Mouse (Mus musculus) intestine, postnatal 0 days (tissue): Measurements from ENCODE around the gene Dph5. TPM values are rescaled to one million over a fixed set of nuclear protein-coding genes. Genes with fewer than 3 reads are reported as not detected.
A peak's percentile ranks its signal among the peaks of the same experiment; 100 is the strongest.

Experiments
- ATAC-seq: fragments of 200-750 bp; cut with Nextera tagmentation; 2 replicates; pipeline ENCODE4 v1.8.0; 2017; ENCODE audit warnings: mild to moderate bottlenecking, moderate TSS enrichment, moderate library complexity
- H3K27ac ChIP-seq: fragments of 300-500 bp; sonication (generic); 2 replicates; pipeline ENCODE4 v1.5.1; 2014; ENCODE audit warnings: mild to moderate bottlenecking, low read depth, low read length, moderate library complexity
- H3K27me3 ChIP-seq: fragments of 300-500 bp; sonication (generic); replicated peaks from 2 replicates; pipeline ENCODE4 v1.6.1; 2014; ENCODE audit warnings: low read length, mixed read lengths; ENCODE audit not compliant: control insufficient read depth, insufficient read depth
- H3K36me3 ChIP-seq: fragments of 300-500 bp; sonication (generic); 2 replicates; pipeline ENCODE4 v1.6.1; 2014; ENCODE audit warnings: mild to moderate bottlenecking, moderate library complexity; ENCODE audit not compliant: control insufficient read depth, insufficient read depth
- H3K4me1 ChIP-seq: fragments of 300-500 bp; sonication (generic); replicated peaks from 2 replicates; pipeline ENCODE4 v1.6.1; 2014; ENCODE audit warnings: antibody characterized with exemption, low read length, mixed read lengths; ENCODE audit not compliant: control insufficient read depth, insufficient read depth
- H3K4me2 ChIP-seq: fragments of 300-500 bp; sonication (generic); replicated peaks from 2 replicates; pipeline ENCODE4 v1.6.1; 2014; ENCODE audit warnings: low read depth, mild to moderate bottlenecking, moderate library complexity
- H3K4me3 ChIP-seq: fragments of 300-500 bp; sonication (generic); 2 replicates; pipeline ENCODE4 v1.5.1; 2014; ENCODE audit warnings: low read depth, low read length
- H3K9ac ChIP-seq: fragments of 300-500 bp; sonication (generic); 2 replicates; pipeline ENCODE4 v1.6.1; 2014; ENCODE audit warnings: mild to moderate bottlenecking, low read depth, low read length
- H3K9me3 ChIP-seq: fragments of 300-500 bp; sonication (generic); 2 replicates; pipeline ENCODE4 v1.6.1; 2016; ENCODE audit warnings: mixed run types; ENCODE audit not compliant: control insufficient read depth
- CTCF ChIP-seq: sonication (generic); IDR thresholded peaks from 2 replicates; pipeline ENCODE4 v1.5.1; 2016; ENCODE audit warnings: low read depth, mild to moderate bottlenecking, control low read depth, antibody characterized with exemption, moderate library complexity
- WGBS: fragments of 180-500 bp; shearing (Covaris S2); extraction: QIAGEN DNeasy Blood & Tissue Kit; methylation state at CpG from one replicate; pipeline ENCODE4 v1.1.7; 2014; 5-methylcytosine and 5-hydroxymethylcytosine counted together
- polyA plus RNA-seq: library from polyadenylated mRNA; unstranded; fragments of >200 nt; fragmentation: Nextera tagmentation; extraction: Ambion mirVana; gene quantifications from 2 replicates; pipeline ENCODE4 v1.2.1, GENCODE M21; 2015

Gene Dph5
- polyA plus RNA-seq, 1 experiment from 2014 or later: 14.0 TPM

- Histone ChIP-seq H3K27me3 (no peaks in the 10 kb centered on the region), H3K4me3 (no peak overlapping the region), H3K9me3 (no peaks in the 10 kb centered on the region), H3K36me3 (no peaks in the 10 kb centered on the region), H3K9ac (no peak overlapping the region), H3K27ac (no peak overlapping the region), H3K4me1 (no peaks in the 10 kb centered on the region), H3K4me2 (no peak overlapping the region)
- no peak for TF ChIP-seq CTCF
- no peak for ATAC-seq
- 77% methylated on average over 4 of the region's 4 CpGs for WGBS
Observed at GRCm38 (mm10) chr3:115863487-115863886, 24.1 kb upstream of the Dph5 start.

- ATAC-seq: no peak
- 52% methylated on average over 4 of the region's 4 CpGs for whole genome bisulfite sequencing
- peak; percentile 45 for TF ChIP-seq CTCF
- no peak overlapping the region for H3K4me3 ChIP-seq
- no peak overlapping the region for H3K4me2 ChIP-seq
- H3K36me3 ChIP-seq: no peaks in the 10 kb centered on the region
- H3K27ac ChIP-seq: no peak overlapping the region
- H3K9me3 ChIP-seq: no peaks in the 10 kb centered on the region
- H3K9ac ChIP-seq: no peak overlapping the region
- no peaks in the 10 kb centered on the region for H3K27me3 ChIP-seq
- no peaks in the 10 kb centered on the region for H3K4me1 ChIP-seq
Observed at GRCm38 (mm10) chr3:115867150-115867549, 20.5 kb upstream of the Dph5 start.

- no peaks in the 10 kb centered on the region for H3K9me3 ChIP-seq
- WGBS: 41% methylated on average over 1 of the region's 1 CpGs
- H3K4me3 ChIP-seq: no peak overlapping the region
- no peak for ATAC-seq
- H3K4me2 ChIP-seq: no peak overlapping the region
- no peaks in the 10 kb centered on the region for H3K4me1 ChIP-seq
- H3K9ac ChIP-seq: no peak overlapping the region
- no peak for TF ChIP-seq CTCF
- no peaks in the 10 kb centered on the region for H3K27me3 ChIP-seq
- no peaks in the 10 kb centered on the region for H3K36me3 ChIP-seq
- no peak overlapping the region for H3K27ac ChIP-seq
Observed at GRCm38 (mm10) chr3:115867901-115868300, 19.7 kb upstream of the Dph5 start.

GRCm38 (mm10) chr3:115869360-115869759 lies 18.3 kb upstream of the Dph5 start:
- 50% methylated on average over 2 of the region's 2 CpGs for WGBS
- no peak overlapping the region for H3K4me2 ChIP-seq
- H3K36me3 ChIP-seq: no peaks in the 10 kb centered on the region
- no peak overlapping the region for H3K9ac ChIP-seq
- no peak for ATAC-seq
- H3K9me3 ChIP-seq: no peaks in the 10 kb centered on the region
- TF ChIP-seq CTCF: no peak
- no peaks in the 10 kb centered on the region for H3K4me1 ChIP-seq
- no peak overlapping the region for H3K27ac ChIP-seq
- H3K27me3 ChIP-seq: no peaks in the 10 kb centered on the region
- H3K4me3 ChIP-seq: no peak overlapping the region

- Histone ChIP-seq H3K4me2 (no peak overlapping the region), H3K4me1 (no peaks in the 10 kb centered on the region), H3K27ac (no peak overlapping the region), H3K27me3 (no peaks in the 10 kb centered on the region), H3K36me3 (no peaks in the 10 kb centered on the region), H3K9ac (no peak overlapping the region), H3K9me3 (no peaks in the 10 kb centered on the region), H3K4me3 (no peak overlapping the region)
- no peak for ATAC-seq
- WGBS: 39% methylated on average over 6 of the region's 6 CpGs
- TF ChIP-seq CTCF: no peak
Observed at GRCm38 (mm10) chr3:115875551-115875950, 12.1 kb upstream of the Dph5 start.

- Histone ChIP-seq H3K27ac (no peak overlapping the region), H3K4me2 (no peak overlapping the region), H3K4me3 (no peak overlapping the region), H3K36me3 (no peaks in the 10 kb centered on the region), H3K27me3 (no peaks in the 10 kb centered on the region), H3K4me1 (no peaks in the 10 kb centered on the region), H3K9me3 (no peaks in the 10 kb centered on the region), H3K9ac (no peak overlapping the region)
- 76% methylated on average over 1 of the region's 1 CpGs for WGBS
- no peak for ATAC-seq
- no peak for TF ChIP-seq CTCF
Observed at GRCm38 (mm10) chr3:115877133-115877532, 10.5 kb upstream of the Dph5 start.

GRCm38 (mm10) chr3:115884086-115884485 lies 3.6 kb upstream of the Dph5 start:
- no peak for TF ChIP-seq CTCF
- 86% methylated on average over 1 of the region's 1 CpGs for WGBS
- Histone ChIP-seq H3K9ac (no peak overlapping the region), H3K4me2 (no peak overlapping the region), H3K4me1 (no peaks in the 10 kb centered on the region), H3K9me3 (no peaks in the 10 kb centered on the region), H3K27ac (no peak overlapping the region), H3K36me3 (no peaks in the 10 kb centered on the region), H3K27me3 (no peaks in the 10 kb centered on the region), H3K4me3 (no peak overlapping the region)
- ATAC-seq: no peak
